Mouse (Mus musculus): ENCODE data around the gene Lbhd1. TPM values are rescaled to one million over a fixed set of nuclear protein-coding genes. Genes with fewer than 3 reads are reported as not detected.
"Not testable (repeated sequence)": the region's sequence is repeated elsewhere in the genome, so short reads cannot be mapped to it uniquely, and the experiment has no call there.

The Lbhd1 gene
- 29.6 and 41.8 TPM in 2 replicates for polyA plus RNA-seq (2015; fragmentation: Nextera tagmentation; extraction: Ambion mirVana)

DNA sequence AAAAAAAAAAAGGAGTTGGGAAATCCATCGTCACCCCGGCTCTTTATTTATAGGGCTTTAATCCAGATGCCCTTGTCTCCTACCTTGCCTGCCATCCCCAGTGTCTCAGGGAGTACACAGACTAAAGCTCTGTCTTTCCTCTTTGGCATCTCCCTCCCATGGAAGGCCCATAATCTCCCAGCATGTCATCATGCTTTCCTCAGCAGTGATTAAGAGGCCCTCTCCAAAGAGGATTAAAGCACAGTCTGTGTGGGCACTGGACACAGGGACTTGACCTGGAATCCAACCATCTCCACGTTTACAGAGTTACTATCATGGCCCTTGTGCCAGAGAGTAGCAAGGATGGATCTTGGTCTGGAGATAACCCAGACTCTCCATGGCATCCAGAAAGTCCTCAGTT lies at the start of gene Lbhd1, which contains the start of gene Gm49403:
Gene Lbhd1, plus strand, starts transcription at position 117 of the 400 bp plus-strand sequence.
Gene Gm49403, plus strand, starts transcription at position 315 of the 400 bp plus-strand sequence.
- H3K36me3 ChIP-seq (ENCODE audit: control insufficient read depth, insufficient read depth) = no peaks in the 10 kb centered on the region
- no peaks in the 10 kb centered on the region for H3K27me3 ChIP-seq (ENCODE audit: control insufficient read depth, insufficient read depth, low read depth, low read length)
- no peak within 1 kb of the TSS for H3K27ac ChIP-seq (ENCODE audit: low read length)
- 68% methylated on average over 3 of the region's 3 CpGs for whole genome bisulfite sequencing (ENCODE audit: insufficient replicate concordance)
- peaks cover 18% of the 10 kb centered on the region for H3K4me1 ChIP-seq (ENCODE audit: control insufficient read depth, low read depth, low read length)
- no peaks in the 10 kb centered on the region for H3K9me3 ChIP-seq (replicated peaks; ENCODE audit: control insufficient read depth, low read length)
- no peak for ATAC-seq (ENCODE audit: low read depth)
- H3K4me2 ChIP-seq (ENCODE audit: low read depth, low read length) = no peak within 1 kb of the TSS
- no peak within 1 kb of the TSS for H3K9ac ChIP-seq (ENCODE audit: low read depth, low read length)
- H3K4me3 ChIP-seq (ENCODE audit: low read depth, low read length) = no peak within 1 kb of the TSS

DNA sequence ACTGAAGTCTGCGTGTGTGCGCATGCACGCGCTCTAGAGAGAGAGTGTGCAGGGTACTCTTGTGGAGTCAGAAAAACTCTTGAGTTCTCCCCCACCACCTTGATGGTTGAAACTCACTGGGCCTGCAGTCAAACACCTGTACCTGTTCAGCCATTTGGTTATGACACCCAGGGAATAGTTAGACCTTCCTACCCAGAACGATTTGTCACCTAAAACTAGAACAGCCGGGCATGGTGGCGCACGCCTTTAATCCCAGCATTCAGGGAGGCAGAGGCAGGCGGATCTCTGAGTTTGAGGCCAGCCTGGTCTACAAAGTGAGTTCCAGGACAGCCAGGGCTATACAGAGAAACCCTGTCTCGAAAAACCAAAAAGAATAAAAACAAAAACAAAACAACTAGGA lies 47.2 kb upstream of the Lbhd1 start:
- H3K27ac ChIP-seq (ENCODE audit: low read length); H3K27me3 ChIP-seq (ENCODE audit: control insufficient read depth, insufficient read depth, low read depth, low read length); H3K4me2 ChIP-seq (ENCODE audit: low read depth, low read length); H3K9me3 ChIP-seq (replicated peaks; ENCODE audit: control insufficient read depth, low read length); H3K4me3 ChIP-seq (ENCODE audit: low read depth, low read length); H3K9ac ChIP-seq (ENCODE audit: low read depth, low read length); ATAC-seq (ENCODE audit: low read depth): not testable (repeated sequence)
- Histone ChIP-seq H3K4me1 (ENCODE audit: control insufficient read depth, low read depth, low read length) (peaks cover 29% of the 10 kb centered on the region), H3K36me3 (ENCODE audit: control insufficient read depth, insufficient read depth) (peaks cover 39% of the 10 kb centered on the region)
- WGBS (ENCODE audit: insufficient replicate concordance) = 95% methylated on average over 10 of the region's 10 CpGs

DNA sequence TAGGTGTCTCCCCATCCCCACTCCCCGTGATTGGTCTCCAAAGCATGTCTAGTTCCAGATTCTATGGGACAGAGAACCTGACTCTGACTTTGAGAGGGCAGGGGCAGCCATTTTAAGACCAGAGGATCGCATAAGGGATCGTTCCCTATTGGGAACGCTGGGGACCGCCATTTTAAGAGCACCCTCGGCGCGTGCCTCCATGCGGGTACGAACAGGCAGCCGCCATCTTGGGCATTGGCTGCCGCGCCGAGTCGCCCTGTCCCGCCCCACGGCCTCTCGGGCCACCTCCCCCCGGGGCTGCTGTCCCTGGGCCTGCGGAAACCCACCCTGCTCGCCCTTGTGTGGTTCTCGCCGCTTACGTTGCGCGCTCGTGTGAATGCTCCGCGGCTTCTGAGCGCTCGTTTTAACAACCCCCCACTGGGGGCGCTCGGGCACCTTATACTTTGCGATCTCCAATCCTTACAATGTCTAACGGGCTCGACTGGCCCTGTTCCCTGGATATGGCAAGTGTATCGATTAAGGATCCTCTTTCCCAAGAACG lies 46.2 kb upstream of the Lbhd1 start, which contains the start of gene Bscl2:
Gene Bscl2, plus strand, starts transcription at position 217 of the 541 bp plus-strand sequence.
- Histone ChIP-seq H3K27ac (ENCODE audit: low read length) (peak within 1 kb of the TSS; percentile 92), H3K4me2 (ENCODE audit: low read depth, low read length) (peak within 1 kb of the TSS; percentile 75), H3K9me3 (replicated peaks; ENCODE audit: control insufficient read depth, low read length) (no peaks in the 10 kb centered on the region), H3K27me3 (ENCODE audit: control insufficient read depth, insufficient read depth, low read depth, low read length) (no peaks in the 10 kb centered on the region), H3K36me3 (ENCODE audit: control insufficient read depth, insufficient read depth) (peaks cover 29% of the 10 kb centered on the region), H3K4me1 (ENCODE audit: control insufficient read depth, low read depth, low read length) (peaks cover 29% of the 10 kb centered on the region), H3K4me3 (ENCODE audit: low read depth, low read length) (peak within 1 kb of the TSS; percentile 80), H3K9ac (ENCODE audit: low read depth, low read length) (peak within 1 kb of the TSS; percentile 90)
- WGBS (ENCODE audit: insufficient replicate concordance) = 1% methylated on average over 38 of the region's 38 CpGs
- ATAC-seq (ENCODE audit: low read depth) = peak; percentile 68

DNA sequence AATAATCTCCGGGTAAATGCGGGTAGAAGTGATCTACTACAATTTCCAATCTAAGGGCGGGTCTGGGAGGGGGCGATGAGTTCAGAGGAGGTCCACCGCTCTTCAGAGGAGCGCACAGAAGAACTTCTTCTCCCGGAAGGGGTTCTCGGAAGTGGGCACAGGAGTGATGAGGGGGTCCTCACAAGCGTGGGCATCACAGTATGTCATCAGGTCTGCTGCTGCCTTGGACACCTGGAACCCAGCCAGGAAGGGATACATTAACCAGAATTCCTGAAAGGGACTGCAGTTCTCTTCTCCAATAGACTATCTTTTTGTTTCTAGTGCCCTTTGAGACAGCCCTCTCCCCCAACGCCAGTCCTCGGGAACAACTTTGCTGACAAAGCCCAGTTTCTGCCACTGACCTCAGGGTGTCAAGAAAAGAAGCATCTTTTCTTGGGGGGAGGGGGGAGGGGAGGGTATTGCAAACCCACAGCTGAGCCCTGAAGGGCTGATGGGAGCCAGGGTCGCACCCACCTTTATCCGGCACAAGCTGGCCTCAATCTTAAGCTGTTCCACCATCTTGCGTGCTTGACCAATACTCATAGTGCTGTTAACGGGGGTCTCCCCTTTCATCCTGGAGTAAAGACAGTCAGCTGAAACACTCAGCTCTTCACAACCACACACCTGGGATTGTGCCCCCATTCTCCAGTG lies 45.3 kb upstream of the Lbhd1 start:
- Histone ChIP-seq H3K27ac (ENCODE audit: low read length) (peak overlapping the region; percentile 1; the same call in 1 of the 2 replicates), H3K9me3 (replicated peaks; ENCODE audit: control insufficient read depth, low read length) (no peaks in the 10 kb centered on the region), H3K4me1 (ENCODE audit: control insufficient read depth, low read depth, low read length) (peaks cover 29% of the 10 kb centered on the region), H3K27me3 (ENCODE audit: control insufficient read depth, insufficient read depth, low read depth, low read length) (no peaks in the 10 kb centered on the region), H3K4me2 (ENCODE audit: low read depth, low read length) (peak overlapping the region; percentile 75), H3K9ac (ENCODE audit: low read depth, low read length) (peak overlapping the region; percentile 90), H3K36me3 (ENCODE audit: control insufficient read depth, insufficient read depth) (peaks cover 20% of the 10 kb centered on the region), H3K4me3 (ENCODE audit: low read depth, low read length) (peak overlapping the region; percentile 80)
- ATAC-seq (ENCODE audit: low read depth) = peak; percentile 5; the same call in 1 of the 2 replicates
- WGBS (ENCODE audit: insufficient replicate concordance) = 19% methylated on average over 15 of the region's 15 CpGs

DNA sequence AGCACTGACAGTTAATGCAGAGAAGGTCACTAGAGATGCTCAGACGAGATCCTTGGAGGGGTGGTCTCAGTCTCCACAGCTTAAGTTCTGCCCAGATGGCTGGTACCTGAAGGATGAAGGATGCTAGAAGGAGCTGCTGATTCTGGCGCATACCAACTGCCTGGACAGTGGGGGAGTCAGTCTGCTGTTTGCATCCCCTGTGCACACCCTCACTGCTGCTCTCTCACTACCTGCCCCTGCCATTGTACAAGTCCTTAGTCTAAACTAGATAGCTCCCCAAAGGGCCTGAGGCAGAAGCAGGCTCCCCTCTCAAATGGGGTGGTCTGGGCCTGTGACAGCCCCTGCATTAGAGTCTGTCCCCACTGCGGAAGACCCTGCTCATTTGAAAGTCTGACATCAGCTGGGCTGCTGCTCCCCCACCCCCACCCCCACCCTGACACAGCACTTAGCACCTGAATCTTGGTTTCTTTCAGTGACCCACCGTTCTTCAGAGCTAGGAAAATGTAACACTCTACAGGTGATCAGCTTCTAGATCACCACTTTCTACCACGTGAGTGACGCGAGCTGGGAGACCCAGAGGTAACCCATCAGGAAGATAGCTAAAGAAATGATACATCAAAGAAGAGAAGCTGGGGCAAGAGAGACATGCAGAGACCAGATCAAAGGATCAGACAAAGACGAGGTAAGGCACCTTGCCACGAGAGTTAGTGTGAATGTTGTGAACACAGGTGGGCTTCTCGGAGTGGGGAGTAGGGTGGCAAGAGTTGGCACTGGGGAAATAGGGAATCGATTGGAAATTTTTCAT lies 44.2 kb upstream of the Lbhd1 start, which contains the start of gene Gng3:
Gene Gng3, minus strand, starts transcription at position 92 of the 805 bp plus-strand sequence.
- ATAC-seq (ENCODE audit: low read depth) = no peak
- Histone ChIP-seq H3K4me1 (ENCODE audit: control insufficient read depth, low read depth, low read length) (peaks cover 29% of the 10 kb centered on the region), H3K9ac (ENCODE audit: low read depth, low read length) (peak within 1 kb of the TSS; percentile 90), H3K27ac (ENCODE audit: low read length) (0 out of 2 replicates have a peak within 1 kb of the TSS, but pooled peaks have one; percentile 1), H3K4me3 (ENCODE audit: low read depth, low read length) (peak within 1 kb of the TSS; percentile 80), H3K9me3 (replicated peaks; ENCODE audit: control insufficient read depth, low read length) (no peaks in the 10 kb centered on the region), H3K4me2 (ENCODE audit: low read depth, low read length) (peak within 1 kb of the TSS; percentile 75), H3K36me3 (ENCODE audit: control insufficient read depth, insufficient read depth) (peaks cover 9% of the 10 kb centered on the region), H3K27me3 (ENCODE audit: control insufficient read depth, insufficient read depth, low read depth, low read length) (no peaks in the 10 kb centered on the region)
- 78% methylated on average over 11 of the region's 11 CpGs for WGBS (ENCODE audit: insufficient replicate concordance)

DNA sequence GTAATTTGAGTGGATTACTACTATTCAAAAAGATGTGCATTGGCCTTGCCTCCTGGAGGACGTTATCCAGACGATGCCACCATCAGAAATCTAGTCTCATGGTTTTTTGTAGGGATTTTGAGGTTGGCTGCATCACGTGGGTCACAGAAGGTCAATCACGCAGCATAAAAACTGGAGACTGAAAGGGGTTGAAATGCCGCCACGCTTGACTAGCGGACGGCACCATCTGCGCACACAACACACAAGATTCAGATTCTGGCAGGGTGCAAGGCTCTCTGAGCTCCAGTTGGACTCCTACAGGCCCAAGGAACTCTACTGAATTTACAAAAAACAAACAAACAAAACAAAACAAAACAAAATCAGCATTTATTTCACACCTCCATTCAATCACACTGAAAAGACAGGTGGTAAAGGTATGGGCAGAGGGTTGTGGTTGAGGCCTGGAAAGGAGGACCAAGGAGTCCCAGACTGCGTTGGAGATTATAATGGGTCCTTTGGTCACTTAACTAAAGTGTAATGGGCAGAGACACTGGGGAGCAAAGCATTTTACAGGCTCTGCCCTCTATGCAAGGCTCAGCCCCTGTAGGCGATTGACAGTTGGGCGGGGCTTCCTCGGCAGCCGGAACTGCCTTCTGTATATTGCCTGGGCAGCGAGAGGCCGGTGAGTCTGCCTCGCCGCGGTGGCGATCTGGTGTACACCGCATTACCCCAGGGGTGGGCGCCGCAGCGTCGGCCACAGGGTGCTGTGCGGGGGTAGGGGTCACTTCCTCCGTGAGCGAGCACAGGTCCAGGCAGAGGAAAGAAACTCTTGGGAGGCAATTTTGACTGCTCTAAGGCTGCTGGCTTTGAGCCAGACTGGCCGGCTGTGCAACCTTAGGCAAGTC lies 43.4 kb upstream of the Lbhd1 start:
- peaks cover 2% of the 10 kb centered on the region; the same call in 1 of the 2 replicates for H3K36me3 ChIP-seq (ENCODE audit: control insufficient read depth, insufficient read depth)
- peak overlapping the region; percentile 74 for H3K9ac ChIP-seq (ENCODE audit: low read depth, low read length)
- H3K27ac ChIP-seq (ENCODE audit: low read length) = peak overlapping the region; percentile 43; the same call in 1 of the 2 replicates
- no peaks in the 10 kb centered on the region for H3K27me3 ChIP-seq (ENCODE audit: control insufficient read depth, insufficient read depth, low read depth, low read length)
- no peaks in the 10 kb centered on the region for H3K9me3 ChIP-seq (replicated peaks; ENCODE audit: control insufficient read depth, low read length)
- 26% methylated on average over 29 of the region's 29 CpGs for WGBS (ENCODE audit: insufficient replicate concordance)
- peak; percentile 73 for ATAC-seq (ENCODE audit: low read depth)
- H3K4me3 ChIP-seq (ENCODE audit: low read depth, low read length) = peak overlapping the region; percentile 67
- peaks cover 29% of the 10 kb centered on the region for H3K4me1 ChIP-seq (ENCODE audit: control insufficient read depth, low read depth, low read length)
- peak overlapping the region; percentile 75 for H3K4me2 ChIP-seq (ENCODE audit: low read depth, low read length)

DNA sequence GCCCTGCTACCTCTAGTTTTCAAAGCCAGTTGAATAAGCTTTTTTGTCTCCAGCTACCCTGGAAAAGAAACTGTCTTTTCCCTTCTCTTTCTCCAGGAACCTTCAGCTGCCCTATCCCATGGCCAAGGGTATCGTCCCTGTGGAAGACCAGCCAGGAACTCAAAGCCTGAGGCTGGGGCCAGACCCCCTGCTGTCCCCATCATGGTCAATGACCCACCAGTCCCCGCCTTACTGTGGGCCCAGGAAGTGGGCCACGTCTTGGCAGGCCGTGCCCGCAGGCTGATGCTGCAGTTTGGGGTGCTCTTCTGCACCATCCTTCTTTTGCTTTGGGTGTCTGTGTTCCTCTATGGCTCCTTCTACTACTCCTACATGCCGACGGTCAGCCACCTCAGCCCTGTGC lies 42.5 kb upstream of the Lbhd1 start:
- H3K36me3 ChIP-seq (ENCODE audit: control insufficient read depth, insufficient read depth) = peaks cover 3% of the 10 kb centered on the region; the same call in 1 of the 2 replicates
- ATAC-seq (ENCODE audit: low read depth) = no peak
- H3K9me3 ChIP-seq (replicated peaks; ENCODE audit: control insufficient read depth, low read length) = no peaks in the 10 kb centered on the region
- no peak overlapping the region; the same call in 1 of the 2 replicates for H3K9ac ChIP-seq (ENCODE audit: low read depth, low read length)
- H3K27me3 ChIP-seq (ENCODE audit: control insufficient read depth, insufficient read depth, low read depth, low read length) = no peaks in the 10 kb centered on the region
- no peak overlapping the region for H3K27ac ChIP-seq (ENCODE audit: low read length)
- H3K4me2 ChIP-seq (ENCODE audit: low read depth, low read length) = peak overlapping the region; percentile 75
- peak overlapping the region; percentile 67 for H3K4me3 ChIP-seq (ENCODE audit: low read depth, low read length)
- peaks cover 29% of the 10 kb centered on the region for H3K4me1 ChIP-seq (ENCODE audit: control insufficient read depth, low read depth, low read length)
- 82% methylated on average over 7 of the region's 7 CpGs for WGBS (ENCODE audit: insufficient replicate concordance)

DNA sequence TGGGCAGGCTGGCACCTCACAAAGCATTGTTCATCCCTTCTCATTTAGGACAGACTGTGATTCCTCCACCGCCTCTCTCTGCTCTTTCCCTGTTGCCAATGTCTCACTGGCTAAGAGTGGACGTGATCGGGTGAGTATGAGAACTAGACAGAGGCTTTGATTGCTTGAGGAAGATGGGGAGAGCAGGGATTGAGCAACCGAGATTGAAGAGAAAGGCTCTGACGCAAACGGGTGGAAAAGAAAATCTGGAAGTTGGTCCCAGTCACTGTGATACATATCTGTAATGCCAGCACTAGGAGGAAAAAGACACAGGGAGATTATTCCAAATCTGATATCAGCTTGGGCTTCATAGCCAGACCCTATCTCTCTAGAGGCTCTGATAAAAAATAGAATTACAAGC lies 40.6 kb upstream of the Lbhd1 start:
- H3K9me3 ChIP-seq (replicated peaks; ENCODE audit: control insufficient read depth, low read length) = no peaks in the 10 kb centered on the region
- 61% methylated on average over 6 of the region's 6 CpGs for WGBS (ENCODE audit: insufficient replicate concordance)
- H3K27me3 ChIP-seq (ENCODE audit: control insufficient read depth, insufficient read depth, low read depth, low read length) = no peaks in the 10 kb centered on the region
- H3K4me3 ChIP-seq (ENCODE audit: low read depth, low read length) = no peak overlapping the region
- H3K9ac ChIP-seq (ENCODE audit: low read depth, low read length) = no peak overlapping the region
- no peak overlapping the region for H3K4me2 ChIP-seq (ENCODE audit: low read depth, low read length)
- peaks cover 21% of the 10 kb centered on the region for H3K4me1 ChIP-seq (ENCODE audit: control insufficient read depth, low read depth, low read length)
- H3K36me3 ChIP-seq (ENCODE audit: control insufficient read depth, insufficient read depth) = peaks cover 8% of the 10 kb centered on the region; the same call in 1 of the 2 replicates
- no peak for ATAC-seq (ENCODE audit: low read depth)
- no peak overlapping the region for H3K27ac ChIP-seq (ENCODE audit: low read length)

Data from liver, embryonic 16.5 days (tissue).